Mouse (Mus musculus) stomach, postnatal 0 days (tissue): ENCODE measurements around the gene Dpy19l1. TPM values are rescaled to one million over a fixed set of nuclear protein-coding genes. Genes with fewer than 3 reads are reported as not detected.

Experiments used
- ATAC-seq: fragments of 200-750 bp; cut with Nextera tagmentation; 2 replicates; pipeline ENCODE4 v1.8.0; 2017; ENCODE audit not compliant: low FRiP score, low TSS enrichment
- DNase-seq: peaks from one replicate; pipeline ENCODE4 v3.0.0-alpha.2; 2016; ENCODE audit warnings: low spot score
- H3K27ac ChIP-seq: fragments of 300-500 bp; sonication (generic); replicated peaks from 2 replicates; pipeline ENCODE4 v1.5.1; 2014; ENCODE audit warnings: mild to moderate bottlenecking, control low read depth
- H3K27me3 ChIP-seq: fragments of 300-500 bp; sonication (generic); 2 replicates; pipeline ENCODE4 v1.6.1; 2014; ENCODE audit warnings: low read length; ENCODE audit not compliant: control insufficient read depth, insufficient read depth
- H3K36me3 ChIP-seq: fragments of 300-500 bp; sonication (generic); 2 replicates; pipeline ENCODE4 v1.6.1; 2014; ENCODE audit warnings: low read length, mixed read lengths; ENCODE audit not compliant: control insufficient read depth, insufficient read depth
- H3K4me1 ChIP-seq: fragments of 300-500 bp; sonication (generic); replicated peaks from 2 replicates; pipeline ENCODE4 v1.6.1; 2014; ENCODE audit warnings: antibody characterized with exemption; ENCODE audit not compliant: control insufficient read depth, insufficient read depth
- H3K4me2 ChIP-seq: fragments of 300-500 bp; sonication (generic); replicated peaks from 2 replicates; pipeline ENCODE4 v1.6.1; 2014; ENCODE audit warnings: low read depth, mild to moderate bottlenecking, control low read depth, moderate library complexity
- H3K4me3 ChIP-seq: fragments of 300-500 bp; sonication (generic); 2 replicates; pipeline ENCODE4 v1.5.1; 2014; ENCODE audit warnings: low read depth, low read length, control low read depth
- H3K9ac ChIP-seq: fragments of 300-500 bp; sonication (generic); 2 replicates; pipeline ENCODE4 v1.6.1; 2014; ENCODE audit warnings: mild to moderate bottlenecking, low read length, control low read depth, mixed read lengths
- H3K9me3 ChIP-seq: fragments of 300-500 bp; sonication (generic); 2 replicates; pipeline ENCODE4 v1.6.1; 2016; ENCODE audit warnings: low read length; ENCODE audit not compliant: control insufficient read depth
- CTCF ChIP-seq: IDR thresholded peaks from 2 replicates; pipeline ENCODE4 v1.5.1; 2016; ENCODE audit warnings: antibody characterized with exemption, low read depth, mild to moderate bottlenecking, moderate library complexity
- EP300 ChIP-seq: optimal IDR thresholded peaks from 2 replicates; pipeline ENCODE3; 2016; ENCODE audit warnings: antibody characterized with exemption
- WGBS: fragments of 180-500 bp; shearing (Covaris S2); extraction: QIAGEN DNeasy Blood & Tissue Kit; methylation state at CpG from one replicate; pipeline ENCODE4 v1.1.7; 2014; 5-methylcytosine and 5-hydroxymethylcytosine counted together
- polyA plus RNA-seq: library from polyadenylated mRNA; unstranded; fragments of >200 nt; fragmentation: Nextera tagmentation; extraction: Ambion mirVana; gene quantifications from 2 replicates; pipeline ENCODE4 v1.2.1, GENCODE M21; 2015

Dpy19l1 gene
- polyA plus RNA-seq, 1 experiment from 2014 or later, result 5.2 TPM

GRCm38 (mm10) chr9:24466649-24467048 is 36.3 kb downstream of the Dpy19l1 start:
- ATAC-seq, result no peak

GRCm38 (mm10) chr9:24461379-24461961 is 41.5 kb downstream of the Dpy19l1 start:
- Histone ChIP-seq H3K27ac (no peak overlapping the region), H3K4me2 (no peak overlapping the region), H3K9ac (no peak overlapping the region), H3K4me3 (no peak overlapping the region), H3K4me1 (no peaks in the 10 kb centered on the region), H3K36me3 (no peaks in the 10 kb centered on the region), H3K9me3 (no peaks in the 10 kb centered on the region), H3K27me3 (no peaks in the 10 kb centered on the region)
- WGBS, result 84% methylated on average over 9 of the region's 9 CpGs
- TF ChIP-seq EP300, result no peak
- TF ChIP-seq CTCF, result no peak
- DNase-seq (no peak), ATAC-seq (no peak)

More at GRCm38 (mm10) chr9:24466649-24467048, 36.3 kb downstream of the Dpy19l1 start:
- Histone ChIP-seq H3K4me3 (no peak overlapping the region), H3K9me3 (no peaks in the 10 kb centered on the region), H3K36me3 (no peaks in the 10 kb centered on the region), H3K4me1 (no peaks in the 10 kb centered on the region), H3K27ac (no peak overlapping the region), H3K9ac (no peak overlapping the region), H3K27me3 (no peaks in the 10 kb centered on the region), H3K4me2 (no peak overlapping the region)
- DNase-seq, result no peak
- 100% methylated on average over 1 of the region's 1 CpGs for whole genome bisulfite sequencing
- TF ChIP-seq EP300 (no peak), CTCF (no peak)

GRCm38 (mm10) chr9:24453833-24454232 is 49.1 kb downstream of the Dpy19l1 start:
- DNase-seq (no peak), ATAC-seq (no peak)
- no peak overlapping the region for H3K27ac ChIP-seq
- H3K4me2 ChIP-seq, result no peak overlapping the region
- no peak overlapping the region for H3K9ac ChIP-seq
- TF ChIP-seq CTCF (no peak), EP300 (no peak)
- no peaks in the 10 kb centered on the region for H3K36me3 ChIP-seq
- WGBS, result 86% methylated on average over 12 of the region's 12 CpGs
- H3K4me3 ChIP-seq, result no peak overlapping the region
- H3K4me1 ChIP-seq, result no peaks in the 10 kb centered on the region
- H3K9me3 ChIP-seq, result no peaks in the 10 kb centered on the region
- no peaks in the 10 kb centered on the region for H3K27me3 ChIP-seq

GRCm38 (mm10) chr9:24450976-24451375 is 52.0 kb downstream of the Dpy19l1 start:
- ATAC-seq, result no peak
- 66% methylated on average over 3 of the region's 3 CpGs for whole genome bisulfite sequencing

GRCm38 (mm10) chr9:24450524-24450923 is 52.4 kb downstream of the Dpy19l1 start:
- no peak overlapping the region for H3K4me2 ChIP-seq
- WGBS, result 62% methylated on average over 7 of the region's 7 CpGs
- H3K4me1 ChIP-seq, result no peaks in the 10 kb centered on the region

More at GRCm38 (mm10) chr9:24450976-24451375, 52.0 kb downstream of the Dpy19l1 start:
- H3K27ac ChIP-seq, result no peak overlapping the region
- no peak overlapping the region for H3K4me3 ChIP-seq
- H3K27me3 ChIP-seq, result no peaks in the 10 kb centered on the region
- no peaks in the 10 kb centered on the region for H3K9me3 ChIP-seq
- H3K36me3 ChIP-seq, result no peaks in the 10 kb centered on the region
- TF ChIP-seq EP300 (no peak), CTCF (no peak)
- no peak overlapping the region for H3K4me2 ChIP-seq
- no peak for DNase-seq
- H3K4me1 ChIP-seq, result no peaks in the 10 kb centered on the region
- H3K9ac ChIP-seq, result no peak overlapping the region

GRCm38 (mm10) chr9:24434901-24435300 is 68.0 kb downstream of the Dpy19l1 start:
- Histone ChIP-seq H3K4me1 (no peaks in the 10 kb centered on the region), H3K4me3 (no peak overlapping the region), H3K27ac (no peak overlapping the region), H3K4me2 (no peak overlapping the region), H3K36me3 (0 out of 2 replicates have a peak, but pooled peaks cover 3% of the 10 kb centered on the region), H3K9me3 (no peaks in the 10 kb centered on the region), H3K9ac (no peak overlapping the region), H3K27me3 (no peaks in the 10 kb centered on the region)
- TF ChIP-seq CTCF, result no peak
- no peak for TF ChIP-seq EP300
- WGBS, result 73% methylated on average over 2 of the region's 2 CpGs
- no peak for DNase-seq
- no peak for ATAC-seq

More at GRCm38 (mm10) chr9:24450524-24450923, 52.4 kb downstream of the Dpy19l1 start:
- ATAC-seq (no peak), DNase-seq (no peak)
- H3K27me3 ChIP-seq, result no peaks in the 10 kb centered on the region
- H3K4me3 ChIP-seq, result no peak overlapping the region
- H3K36me3 ChIP-seq, result no peaks in the 10 kb centered on the region
- no peak for TF ChIP-seq CTCF
- TF ChIP-seq EP300, result no peak
- no peak overlapping the region for H3K9ac ChIP-seq
- no peak overlapping the region for H3K27ac ChIP-seq
- H3K9me3 ChIP-seq, result no peaks in the 10 kb centered on the region
